Mouse (Mus musculus) megakaryocyte progenitor cell, adult 5-6 weeks (primary cell): Measurements from ENCODE around the gene Ninj1. TPM values are rescaled to one million over a fixed set of nuclear protein-coding genes. Genes with fewer than 3 reads are reported as not detected.

Source experiments
- ATAC-seq: replicated peaks from 2 replicates; pipeline ENCODE4 v1.8.0; 2016; ENCODE audit warnings: mild to moderate bottlenecking, moderate TSS enrichment, inconsistent platforms; ENCODE audit not compliant: poor library complexity
- total RNA-seq, 2 experiments: library from RNA; stranded (forward) in 1 of 2; stranded (reverse) in 1 of 2; fragments of 157-497, 149-512 nt in 1 of 2; fragments of 200-1000 nt in 1 of 2; gene quantifications; 2 replicates each; pipeline versions ENCODE4 v1.2.3 to v1.2.4; 2015 to 2017

Gene Ninj1
- total RNA-seq (2015) (68.2 and 69.6 TPM in 2 replicates), total RNA-seq (2017) (38.4 and 38.8 TPM in 2 replicates)

- ATAC-seq: peak; percentile 80
These were observed at the start of gene Ninj1 for GRCm38 (mm10) chr13:49187288-49188218. Gene Ninj1, plus strand, starts transcription at chr13:49187485.

DNA sequence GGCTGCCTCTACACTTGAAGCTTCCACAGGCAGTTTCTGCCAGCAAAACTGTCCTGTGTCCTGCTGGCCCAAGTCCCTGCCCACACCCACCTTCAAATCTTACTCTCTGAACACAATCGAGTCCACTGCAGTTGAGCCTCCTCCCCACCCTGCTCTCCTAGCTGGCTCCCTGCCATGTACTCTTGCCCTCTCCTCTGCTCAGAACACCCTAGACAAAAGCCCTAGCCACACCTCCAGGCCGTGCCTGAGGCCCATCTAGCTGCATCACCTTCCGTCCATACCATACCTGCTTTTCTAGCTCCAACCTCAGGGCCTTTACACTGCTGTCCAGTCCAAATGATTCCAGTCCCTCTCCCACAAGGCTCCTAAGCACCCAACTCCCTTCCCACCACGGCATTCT lies 46.7 kb upstream of the Ninj1 start:
- no peak for ATAC-seq

- no peak for ATAC-seq
These were observed 44.9 kb upstream of the Ninj1 start for GRCm38 (mm10) chr13:49142396-49142795.

DNA sequence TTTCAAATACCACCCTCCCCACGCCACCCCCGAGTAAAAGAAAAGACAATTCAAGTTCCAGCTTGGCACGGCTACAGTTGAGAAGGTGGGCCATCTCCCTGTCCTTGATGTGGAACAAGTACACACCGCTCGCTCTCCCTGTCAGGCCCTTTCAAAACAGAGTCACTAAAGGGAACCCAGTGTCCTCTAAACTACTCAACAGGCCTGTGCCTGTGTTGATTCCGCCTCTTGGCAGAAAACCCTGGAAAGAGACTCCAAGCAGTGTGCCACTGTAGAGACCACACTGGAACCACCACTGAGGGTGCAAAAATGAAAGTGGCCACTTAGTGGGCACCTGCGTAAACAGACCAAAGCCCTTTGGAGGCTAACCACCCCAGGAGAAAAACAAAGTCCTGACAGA lies 44.0 kb upstream of the Ninj1 start:
- no peak for ATAC-seq

- ATAC-seq: no peak
These were observed 42.8 kb upstream of the Ninj1 start for GRCm38 (mm10) chr13:49144451-49144850.

- no peak for ATAC-seq
These were observed 41.9 kb upstream of the Ninj1 start for GRCm38 (mm10) chr13:49145396-49145795.

DNA sequence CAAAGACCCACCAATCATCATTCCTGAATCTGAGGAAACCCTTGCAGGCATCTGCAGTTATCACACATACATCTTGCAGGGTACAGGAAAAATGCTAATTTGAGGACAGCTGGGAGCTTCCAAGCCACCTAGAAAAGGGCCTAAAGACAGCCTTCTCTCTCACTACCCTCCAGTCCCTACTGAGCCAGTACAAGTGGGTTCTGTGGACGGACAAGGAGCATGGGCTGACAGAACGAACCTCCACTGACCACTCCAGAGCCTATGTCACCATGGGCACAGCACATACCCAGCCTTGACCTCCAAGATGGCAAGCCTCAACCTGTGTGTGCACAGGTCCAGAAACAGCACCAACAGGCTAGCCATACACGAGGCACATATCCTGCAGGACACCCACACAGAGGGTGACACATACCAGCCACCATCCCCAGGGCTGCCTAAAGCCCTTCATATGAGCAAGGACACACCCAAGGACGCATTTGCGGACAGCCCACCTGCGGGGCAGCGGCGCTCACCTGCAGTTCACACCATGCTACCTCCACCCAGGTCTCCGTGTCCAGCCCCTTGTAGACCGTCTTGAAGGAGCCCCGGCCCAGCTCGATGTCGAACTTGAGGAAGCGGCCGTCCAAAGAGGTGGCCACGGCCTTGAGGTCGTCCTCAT lies 41.1 kb upstream of the Ninj1 start:
- ATAC-seq: no peak

DNA sequence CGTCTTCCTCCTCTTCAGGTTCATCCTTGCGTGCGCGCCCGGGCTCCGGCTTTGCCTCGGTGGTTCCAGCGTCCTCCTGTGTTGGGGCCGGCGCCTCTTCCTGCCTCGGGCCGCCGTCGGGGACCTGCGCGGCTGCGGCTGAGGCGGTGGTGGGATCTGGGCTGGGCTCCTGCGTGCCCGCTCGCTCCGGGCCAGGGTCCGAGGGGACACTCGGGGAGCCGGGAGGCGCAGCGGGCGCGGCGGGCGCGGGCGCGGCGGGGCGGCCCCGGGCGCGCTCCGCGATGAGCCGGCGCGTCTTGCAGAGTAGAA lies 40.6 kb upstream of the Ninj1 start:
- no peak for ATAC-seq

DNA sequence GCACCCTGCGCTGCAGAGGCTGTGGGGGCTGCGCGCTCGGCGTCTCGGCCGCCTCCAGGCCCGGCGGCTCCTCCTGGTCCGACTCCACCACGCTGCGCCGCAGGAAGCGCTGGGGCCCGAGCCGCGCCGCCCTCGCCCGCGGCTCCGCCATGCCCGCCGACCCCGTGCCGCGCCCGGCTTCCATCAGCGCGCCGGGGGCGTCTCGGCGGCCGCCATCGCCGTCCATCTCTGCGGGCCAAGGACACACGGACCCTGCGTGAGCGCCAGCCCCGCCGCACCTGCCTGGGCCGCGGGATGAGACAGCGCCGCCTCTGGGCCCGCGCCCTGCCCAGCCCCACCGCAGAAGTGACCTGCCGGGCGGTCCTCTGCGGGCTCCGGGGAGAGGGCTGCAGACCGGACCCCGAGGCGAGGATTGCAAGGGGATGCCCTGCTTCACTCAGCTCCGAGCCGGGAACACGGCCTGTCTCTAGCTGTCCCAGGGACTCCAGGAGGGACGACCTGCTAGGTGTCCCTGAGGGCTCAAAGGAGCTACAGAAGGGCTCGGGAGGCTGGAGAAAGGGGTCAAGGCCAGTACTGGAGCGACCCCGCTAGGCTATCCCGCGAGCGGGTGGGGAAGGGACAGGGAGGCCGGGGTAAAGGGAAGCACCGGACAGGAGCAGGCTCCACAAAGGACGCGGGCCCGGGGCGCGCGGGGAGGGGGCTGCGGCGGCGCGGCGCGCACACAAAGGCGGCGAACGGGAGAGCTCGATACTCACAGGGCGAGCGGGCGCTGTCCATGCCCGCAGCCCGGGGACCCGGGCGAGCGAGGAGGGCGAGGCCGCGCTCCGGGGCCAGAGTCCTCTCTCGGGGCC lies 40.1 kb upstream of the Ninj1 start:
- peak; percentile 14; the same call in 1 of the 2 replicates for ATAC-seq

DNA sequence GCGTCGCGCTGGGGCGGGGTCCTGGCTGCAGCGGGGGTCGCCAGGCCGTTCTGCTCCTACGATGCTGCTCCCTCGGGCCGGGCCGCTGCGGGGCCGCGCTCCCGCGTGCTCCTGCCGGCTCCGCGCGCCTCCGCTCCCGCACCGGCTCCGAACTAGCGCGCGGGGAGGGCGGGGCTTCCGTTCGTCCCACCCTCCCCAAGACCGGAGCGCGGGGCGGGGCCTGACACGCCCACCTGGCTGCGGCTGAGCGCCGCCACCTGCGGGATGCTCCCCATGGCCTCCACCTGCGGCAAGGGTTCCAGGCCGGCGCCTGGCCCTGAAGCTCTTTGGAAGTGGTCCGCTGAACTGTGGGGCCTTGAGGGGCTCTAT lies 39.4 kb upstream of the Ninj1 start, which contains the start of gene Wnk2:
Wnk2 (minus strand) TSS at position 157 of the 369 bp plus-strand sequence.
- peak; percentile 67 for ATAC-seq

DNA sequence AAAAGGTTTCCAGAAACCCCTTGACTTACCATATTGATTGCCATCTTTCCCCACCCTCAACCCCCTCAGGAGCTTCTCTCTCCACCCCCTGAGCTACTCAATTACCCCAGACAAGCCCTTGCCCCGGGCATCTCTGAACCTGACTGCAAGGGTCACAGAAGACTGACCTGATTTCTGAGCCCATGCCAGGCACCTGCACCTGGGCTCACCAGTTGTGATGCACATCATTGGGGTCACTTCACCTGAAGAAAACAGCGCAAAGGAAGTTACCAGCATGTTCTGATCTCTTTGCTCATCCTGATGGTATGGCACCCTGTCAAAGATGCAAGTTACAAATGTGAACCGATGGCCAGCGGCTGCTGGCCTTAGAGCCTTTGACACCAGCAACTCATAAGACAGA lies 38.6 kb upstream of the Ninj1 start:
- ATAC-seq: no peak

DNA sequence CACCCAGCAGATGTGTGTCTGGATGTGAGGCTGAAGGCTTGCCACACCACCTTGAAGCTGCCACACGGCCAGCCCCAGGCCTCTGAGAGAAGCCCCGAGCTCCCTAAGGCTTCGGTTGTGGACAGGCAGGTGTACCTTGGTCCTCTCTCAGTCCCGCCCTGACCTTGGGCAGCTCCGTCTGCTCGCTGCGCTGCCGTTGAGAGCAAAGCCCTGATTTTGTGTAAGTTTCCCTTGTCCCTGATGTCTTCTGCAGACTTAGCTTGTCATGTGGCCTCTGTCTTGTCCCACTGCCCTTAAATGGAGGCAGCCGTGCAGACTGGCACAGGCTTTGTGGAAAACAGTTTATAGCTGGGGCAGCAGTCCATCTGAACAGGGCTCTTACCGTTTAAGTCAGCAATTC lies 33.3 kb upstream of the Ninj1 start:
- ATAC-seq: no peak

DNA sequence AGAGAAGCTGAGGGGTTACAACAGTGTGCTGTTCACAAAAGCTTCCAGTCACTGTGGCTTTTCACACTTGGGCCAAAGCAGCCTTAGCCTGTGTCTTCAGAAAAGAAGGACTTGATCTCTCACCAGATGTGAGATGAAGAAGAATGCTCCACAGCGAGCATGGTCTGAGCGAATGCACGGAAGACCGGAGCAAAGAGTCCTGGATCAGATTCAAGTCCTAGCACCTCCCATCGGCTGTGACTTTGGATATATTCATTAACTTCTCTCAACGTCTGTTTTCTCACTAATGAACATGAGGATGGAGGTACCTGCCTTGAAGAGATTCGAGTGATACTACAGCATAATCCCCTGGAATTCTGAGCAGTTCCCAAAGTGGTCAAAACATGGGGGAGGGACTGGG lies 32.7 kb upstream of the Ninj1 start:
- no peak for ATAC-seq

DNA sequence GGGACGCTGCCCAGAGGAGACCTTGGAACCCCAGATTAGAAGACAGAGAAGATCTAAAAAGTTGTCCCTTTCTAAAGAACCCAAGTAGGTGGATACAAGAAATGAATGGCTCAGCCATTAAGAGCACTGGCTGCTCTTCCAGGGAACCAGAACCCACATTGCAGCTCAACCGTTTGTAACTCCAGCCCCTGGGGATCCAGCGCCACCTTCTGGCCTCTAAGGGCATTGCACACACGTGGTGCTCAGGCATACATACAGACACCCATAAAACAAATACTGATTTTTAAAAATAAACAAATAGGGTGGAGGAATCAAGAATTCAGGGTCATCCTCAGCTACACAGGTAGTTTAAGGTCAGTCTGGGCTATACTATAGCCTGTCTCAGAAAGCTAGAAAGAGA lies 30.6 kb upstream of the Ninj1 start:
- ATAC-seq: no peak

GRCm38 (mm10) chr13:49158040-49158713 lies 29.1 kb upstream of the Ninj1 start:
- no peak for ATAC-seq

GRCm38 (mm10) chr13:49161236-49161635 lies 26.0 kb upstream of the Ninj1 start:
- no peak for ATAC-seq

DNA sequence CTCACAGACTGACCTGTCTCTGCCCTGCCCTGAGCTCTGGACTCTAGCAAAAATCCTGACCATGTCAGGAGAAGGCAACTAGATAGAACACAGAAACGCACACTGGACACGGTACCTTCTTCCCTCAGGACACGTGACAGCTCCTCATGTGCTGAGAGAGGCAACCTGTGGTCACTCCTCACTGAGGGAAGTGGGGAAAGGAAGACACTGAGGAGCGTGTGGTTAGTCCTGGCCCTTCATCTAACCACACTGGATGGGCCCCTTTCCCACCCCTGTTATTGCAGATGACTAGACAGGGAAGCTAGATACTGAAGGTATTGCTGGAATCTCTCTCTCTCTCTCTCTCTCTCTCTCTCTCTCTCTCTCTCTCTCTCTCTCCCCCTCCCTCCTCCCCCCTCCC lies 24.6 kb upstream of the Ninj1 start:
- peak; percentile 98 for ATAC-seq

GRCm38 (mm10) chr13:49163645-49164044 lies 23.6 kb upstream of the Ninj1 start:
- no peak for ATAC-seq

DNA sequence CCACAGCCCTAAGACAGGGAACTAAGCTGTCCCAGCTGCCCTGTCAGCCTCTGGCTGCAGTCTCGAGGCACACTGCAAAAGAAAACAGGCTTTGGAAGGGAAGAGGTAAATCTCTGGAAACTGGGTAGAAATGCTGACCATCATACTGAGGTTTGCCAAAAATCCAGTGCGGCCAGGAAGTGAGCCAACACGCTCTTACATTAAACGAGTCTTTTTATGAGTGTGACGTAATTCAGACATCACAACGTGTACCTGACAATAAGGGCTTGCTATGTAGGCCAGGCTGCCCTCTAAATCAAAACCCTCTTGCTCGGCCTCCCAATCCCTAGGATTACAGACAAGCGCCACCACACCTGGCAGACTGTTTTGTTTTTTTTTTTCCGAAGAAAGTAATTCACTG lies 20.2 kb upstream of the Ninj1 start:
- ATAC-seq: no peak

GRCm38 (mm10) chr13:49169448-49170207 lies 17.7 kb upstream of the Ninj1 start:
- ATAC-seq: peak; percentile 85
